Mouse (Mus musculus): ENCODE measurements around the gene Gm5105. TPM values are rescaled to one million over a fixed set of nuclear protein-coding genes. Genes with fewer than 3 reads are reported as not detected.

Gm5105 gene
- polyA plus RNA-seq, 1 experiment from 2014 or later, result 0.12 TPM

Other genes with a start within 250 kb of the Gm5105 start
- gene H2afz, start 202.9 kb downstream of the Gm5105 start, polyA plus RNA-seq (2015; fragmentation: Nextera tagmentation; extraction: Ambion mirVana), result 1,893 and 1,900 TPM in 2 replicates
- 6.3 and 7.6 TPM in 2 replicates for gene Dnajb14, start 199.7 kb downstream of the Gm5105 start, polyA plus RNA-seq (2015; fragmentation: Nextera tagmentation; extraction: Ambion mirVana)
- 118 and 125 TPM in 2 replicates for gene Lamtor3, start 148.9 kb downstream of the Gm5105 start, polyA plus RNA-seq (2015; fragmentation: Nextera tagmentation; extraction: Ambion mirVana)
- 9.3 and 10.1 TPM in 2 replicates for gene Dapp1, start 85.8 kb downstream of the Gm5105 start, polyA plus RNA-seq (2015; fragmentation: Nextera tagmentation; extraction: Ambion mirVana)
- gene 1110002E22Rik, start 2.3 kb downstream of the Gm5105 start, polyA plus RNA-seq (2015; fragmentation: Nextera tagmentation; extraction: Ambion mirVana), result 0.52 and 0.54 TPM in 2 replicates
- 11.8 and 12.5 TPM in 2 replicates for gene Trmt10a, start 76.1 kb upstream of the Gm5105 start, polyA plus RNA-seq (2015; fragmentation: Nextera tagmentation; extraction: Ambion mirVana)
- 7.6 and 8.1 TPM in 2 replicates for gene Mttp, start 77.6 kb upstream of the Gm5105 start, polyA plus RNA-seq (2015; fragmentation: Nextera tagmentation; extraction: Ambion mirVana)
- gene 4930579F01Rik, start 126.4 kb upstream of the Gm5105 start, polyA plus RNA-seq (2015; fragmentation: Nextera tagmentation; extraction: Ambion mirVana), result 0.10 and 0.21 TPM in 2 replicates
- 0.46 and 0.66 TPM in 2 replicates for gene Adh7, start 150.4 kb upstream of the Gm5105 start, polyA plus RNA-seq (2015; fragmentation: Nextera tagmentation; extraction: Ambion mirVana)
- 77.6 and 115 TPM in 2 replicates for gene Adh1, start 193.6 kb upstream of the Gm5105 start, polyA plus RNA-seq (2015; fragmentation: Nextera tagmentation; extraction: Ambion mirVana)
- 0.17 TPM in 1 of 2 replicates, not detected in the other for gene Adh6a, start 245.9 kb upstream of the Gm5105 start, polyA plus RNA-seq (2015; fragmentation: Nextera tagmentation; extraction: Ambion mirVana)

Data from kidney, embryonic 16.5 days (tissue).